Mouse (Mus musculus): ENCODE results near the gene Wasf2.

The Wasf2 gene

DNA sequence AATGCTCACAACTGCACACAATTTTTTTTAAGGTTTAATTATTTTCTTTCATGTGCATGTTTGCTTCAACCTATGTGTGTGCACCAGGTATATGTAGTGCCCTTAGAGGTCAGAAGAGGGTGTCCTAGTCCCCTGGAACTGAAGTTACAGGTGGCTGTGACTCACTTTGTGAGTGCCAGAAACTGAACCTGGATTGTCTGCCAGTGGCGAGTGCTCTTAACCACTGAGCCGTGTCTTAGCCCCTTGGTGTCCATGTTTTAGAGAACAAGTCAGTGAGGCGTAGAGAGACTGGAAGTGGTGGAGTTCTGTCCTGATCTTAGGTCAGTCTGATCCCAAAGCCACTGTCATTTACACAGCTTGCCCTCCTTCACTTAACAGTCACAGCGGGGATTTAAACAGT is 2.4 kb upstream of the Wasf2 start:
- DNase-seq: no peak

DNA sequence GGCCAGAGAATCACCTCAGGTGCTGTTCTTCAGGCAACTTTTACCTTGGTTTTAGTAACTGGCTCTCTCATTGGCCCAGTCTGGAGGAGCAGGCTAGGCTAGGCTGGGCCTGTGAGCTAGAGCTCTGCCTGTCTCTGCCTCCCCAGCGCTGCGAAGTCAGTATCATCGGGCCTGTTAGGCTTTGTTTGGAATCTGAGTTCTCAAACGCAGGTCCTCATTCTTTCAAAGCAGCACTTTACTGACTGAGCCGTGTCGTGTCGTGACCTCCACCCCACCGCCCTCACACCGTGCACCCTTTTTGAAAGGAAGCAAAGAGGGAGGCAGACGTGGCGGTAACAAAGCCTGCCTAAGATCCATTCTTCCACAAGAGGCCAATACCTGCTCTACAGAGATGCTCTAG is 914 bp upstream of the Wasf2 start:
- DNase-seq: peak in 1 of 2 experiments; percentile 42

DNA sequence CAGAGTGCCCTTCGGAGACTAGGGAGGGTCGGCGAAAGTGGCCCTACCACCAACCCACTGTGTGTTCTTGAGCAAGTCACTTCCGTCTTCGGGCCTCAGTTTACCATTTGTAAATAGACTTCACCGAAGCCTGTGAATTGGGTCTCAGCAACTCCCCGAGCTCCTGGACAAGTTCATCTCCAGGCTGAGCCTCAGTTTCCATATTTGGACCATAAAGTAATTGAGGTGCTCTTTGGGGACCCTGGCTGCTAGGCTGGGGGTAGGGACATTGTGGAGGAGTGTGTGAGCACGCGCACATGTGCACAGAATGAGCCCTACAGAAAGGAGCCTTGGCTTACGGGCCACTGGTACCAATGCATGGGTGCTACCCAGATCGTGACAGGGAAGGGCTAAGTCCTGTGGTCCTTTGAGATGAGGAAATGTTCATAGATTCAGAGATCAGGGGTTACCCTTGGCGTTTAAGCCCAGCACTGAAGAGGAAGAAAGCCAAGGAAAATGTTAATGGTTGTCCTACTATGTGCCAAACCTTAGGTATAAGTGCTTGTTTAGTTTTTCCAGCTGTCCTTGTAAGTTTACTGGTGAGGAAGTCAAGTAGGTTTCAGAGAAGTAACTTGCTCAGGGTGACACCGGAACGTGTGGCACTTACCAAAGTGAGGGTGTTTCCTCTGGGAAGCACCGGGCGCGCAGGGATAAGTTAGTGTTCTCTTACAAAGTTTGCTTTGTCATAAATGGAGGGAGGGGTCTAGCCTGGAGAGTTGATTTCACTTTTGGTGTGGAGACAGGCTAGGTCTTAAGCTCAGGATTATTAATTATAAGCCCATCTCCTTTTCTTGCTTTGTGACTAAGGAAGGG is 811 bp downstream of the Wasf2 start:
- peak; percentile 39 to 48 for DNase-seq

DNA sequence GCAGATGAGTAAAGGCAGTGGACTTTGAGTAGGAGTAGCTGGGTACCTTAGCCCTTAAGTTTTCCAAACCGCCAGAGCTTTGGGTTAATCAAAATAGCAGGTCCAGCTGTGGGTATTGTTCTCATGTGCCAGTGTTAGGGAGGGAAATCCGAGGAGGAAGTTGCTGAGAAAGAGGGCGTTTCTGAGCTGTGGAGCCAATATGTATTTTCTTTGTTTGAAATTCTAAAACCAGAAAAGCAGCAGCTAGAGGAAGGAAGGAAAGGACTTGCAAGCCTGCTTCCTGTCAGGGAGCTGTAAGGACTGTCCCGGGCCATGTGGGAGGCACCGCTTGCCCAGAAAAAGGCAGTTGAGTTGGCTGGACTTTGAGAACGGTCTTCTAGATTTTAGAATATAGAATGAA is 1.7 kb downstream of the Wasf2 start:
- peak; percentile 61 to 73 for DNase-seq

DNA sequence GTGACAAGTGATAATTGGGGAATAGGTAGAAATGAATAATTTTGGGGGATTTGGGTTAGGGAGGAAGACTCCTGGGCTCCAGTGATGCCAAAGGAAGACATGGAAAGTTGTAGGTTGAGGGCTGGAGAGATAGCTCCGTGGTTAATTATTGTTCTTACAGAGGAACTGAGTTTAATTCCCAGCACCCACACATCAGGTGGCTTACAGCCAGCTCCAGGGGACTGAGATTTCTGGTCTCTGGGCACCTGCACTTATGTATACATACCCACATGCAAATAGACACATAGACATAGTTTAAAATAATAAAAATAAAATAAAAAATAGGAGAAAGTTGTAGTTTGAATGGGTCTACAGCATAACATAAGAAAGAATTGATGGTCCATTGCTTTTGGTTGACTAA is 6.6 kb downstream of the Wasf2 start:
- DNase-seq: no peak

DNA sequence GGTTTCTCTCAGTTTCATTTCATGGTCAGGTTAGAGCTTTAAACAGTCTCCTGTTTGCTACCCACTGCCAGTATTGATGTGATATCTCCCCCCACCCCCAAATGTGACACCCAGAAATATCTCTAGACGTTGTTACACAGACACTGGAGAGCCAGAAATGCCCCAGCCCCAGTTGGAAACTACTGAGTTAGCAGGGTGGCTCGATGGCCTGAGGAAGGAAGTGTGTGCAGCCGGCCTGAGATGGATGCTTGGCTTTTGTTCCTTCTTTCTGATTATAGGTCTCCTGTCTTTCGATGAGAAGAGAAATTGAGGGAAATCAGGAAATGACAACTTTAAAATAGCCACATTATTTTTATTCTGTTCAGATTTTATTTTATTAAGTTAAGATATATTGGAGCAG is 8.7 kb downstream of the Wasf2 start:
- DNase-seq: no peak

DNA sequence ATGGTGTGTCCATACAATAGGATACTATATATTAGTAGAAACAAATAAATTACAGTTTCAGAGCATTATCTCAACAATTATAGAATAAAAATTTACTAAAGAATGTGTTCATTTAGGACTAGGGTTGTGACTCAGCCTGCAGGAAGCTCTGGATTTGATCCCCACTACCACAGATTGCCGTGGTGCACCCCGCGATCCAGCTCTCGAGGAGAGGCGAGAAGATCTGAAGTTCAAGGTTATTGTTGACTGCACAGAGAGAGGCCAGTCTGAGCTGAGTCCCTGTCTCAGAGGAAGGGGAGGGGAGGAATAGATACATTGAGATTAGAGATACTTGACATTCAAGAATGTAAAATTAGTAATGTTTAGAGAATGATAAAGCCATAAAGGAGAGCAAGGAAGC is 24.7 kb downstream of the Wasf2 start:
- no peak for DNase-seq

DNA sequence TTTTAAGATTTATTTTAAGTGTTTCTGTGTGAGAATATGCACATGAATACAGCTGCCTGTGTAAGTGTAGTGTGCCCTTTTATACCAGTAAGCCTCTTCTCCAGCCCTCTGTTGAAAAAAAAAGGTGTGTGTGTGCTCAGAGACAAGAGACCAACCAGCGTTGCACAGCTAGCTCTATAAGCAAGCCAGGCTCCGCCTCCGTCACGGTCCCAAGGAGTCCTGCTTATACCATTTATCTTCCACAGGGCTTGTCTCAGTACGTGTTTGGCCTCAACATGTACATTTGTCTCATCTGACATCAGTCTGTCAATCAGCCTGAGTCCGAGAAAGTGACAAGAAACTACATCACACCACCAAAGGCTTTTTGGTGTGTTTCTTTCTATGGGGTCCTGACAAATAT is 25.4 kb downstream of the Wasf2 start:
- no peak for DNase-seq

DNA sequence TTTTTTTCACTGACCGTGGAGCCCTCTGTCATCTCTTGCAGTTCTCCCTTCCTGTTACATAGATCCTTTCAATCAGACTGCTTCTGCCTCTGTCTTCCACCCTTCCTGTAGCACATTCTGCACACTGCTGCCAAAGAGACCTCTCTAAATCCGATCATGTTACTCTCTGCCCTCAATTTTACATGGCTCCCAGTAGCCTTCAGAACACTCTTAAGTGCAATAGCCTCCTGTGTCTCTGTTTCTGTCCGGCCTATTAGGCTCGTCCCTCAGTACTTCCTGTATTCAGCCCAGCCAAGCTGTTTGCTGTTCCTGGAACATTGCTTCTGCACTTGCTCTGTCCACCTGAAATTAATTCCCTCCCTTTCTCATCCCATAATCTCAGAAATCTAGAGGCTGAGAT is 26.1 kb downstream of the Wasf2 start:
- DNase-seq: no peak

DNA sequence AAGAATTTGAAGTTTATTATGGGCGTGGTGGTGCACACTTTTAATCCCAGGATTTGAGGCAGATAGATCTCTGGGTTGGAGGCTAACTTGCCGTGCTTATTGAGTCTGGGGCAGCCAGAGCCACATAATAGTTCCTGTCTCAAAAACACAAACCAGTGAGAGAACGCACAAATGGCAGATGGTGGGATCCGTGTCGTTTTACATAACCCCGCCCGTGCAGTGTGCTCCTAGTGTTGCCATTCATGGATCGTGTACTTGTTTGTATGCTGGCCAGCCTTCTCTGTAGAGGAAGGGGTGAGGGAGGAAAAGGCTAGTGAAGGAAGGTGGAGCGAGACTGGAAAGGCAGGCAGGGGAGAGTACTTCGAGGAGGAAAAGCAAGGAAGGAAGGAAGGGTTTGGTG is 26.5 kb downstream of the Wasf2 start:
- no peak for DNase-seq

DNA sequence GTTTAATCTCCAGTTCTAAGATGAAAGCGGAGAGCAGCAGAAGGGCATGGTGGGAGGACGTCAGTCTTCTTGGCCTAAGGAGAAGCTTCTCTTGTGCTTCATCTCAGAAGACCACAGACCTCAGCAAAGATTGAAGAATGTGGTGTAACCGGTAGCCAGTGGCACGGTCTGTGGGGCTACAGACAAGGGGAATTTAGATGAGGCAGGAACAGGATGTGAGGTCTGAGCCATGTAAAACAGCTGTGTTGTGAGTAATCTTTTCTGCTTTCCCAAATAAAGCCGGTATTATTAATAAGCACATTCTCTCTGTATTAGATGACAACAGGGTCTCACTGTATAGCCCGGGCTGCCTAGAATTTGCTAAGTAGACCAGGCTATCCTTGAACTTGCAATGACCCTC is 28.8 kb downstream of the Wasf2 start:
- DNase-seq: no peak

DNA sequence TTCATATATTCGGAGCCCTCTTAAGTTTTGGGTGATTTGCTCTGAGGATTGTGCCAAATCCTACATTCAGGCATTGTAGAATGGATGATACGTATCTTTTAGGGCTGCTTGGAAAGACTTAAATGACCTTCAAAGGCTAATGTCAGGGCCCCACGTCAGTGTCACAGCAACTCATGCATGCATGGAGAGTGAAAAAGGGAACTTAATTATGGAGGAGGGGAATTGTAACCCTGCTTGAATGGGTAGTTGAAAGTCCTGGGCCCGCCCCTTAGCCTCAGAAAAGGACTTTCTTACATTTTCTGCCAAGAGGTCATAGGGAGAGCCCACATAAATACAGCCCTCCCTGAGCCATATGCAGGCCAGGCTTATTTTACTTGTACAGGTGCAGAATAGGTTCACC is 29.3 kb downstream of the Wasf2 start:
- no peak for DNase-seq

DNA sequence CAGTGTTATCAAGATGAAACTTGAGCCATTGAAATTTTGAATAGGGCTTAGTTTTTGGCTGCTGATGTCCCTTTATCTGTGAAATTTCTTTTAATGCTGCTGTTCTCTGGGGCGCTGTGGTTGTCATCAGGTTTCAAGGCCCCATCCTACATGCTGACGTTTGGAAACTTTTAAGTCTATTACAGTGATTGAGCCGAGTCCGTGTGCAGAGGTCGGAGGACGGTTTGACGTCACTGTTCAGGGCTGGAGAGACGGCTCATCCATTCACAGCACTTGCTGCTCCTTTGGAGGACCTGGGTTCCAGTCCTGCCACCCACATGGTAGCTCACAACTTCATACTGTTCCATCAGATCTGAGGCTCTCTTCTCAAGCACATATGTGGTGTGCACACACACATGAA is 29.9 kb downstream of the Wasf2 start:
- DNase-seq: no peak

DNA sequence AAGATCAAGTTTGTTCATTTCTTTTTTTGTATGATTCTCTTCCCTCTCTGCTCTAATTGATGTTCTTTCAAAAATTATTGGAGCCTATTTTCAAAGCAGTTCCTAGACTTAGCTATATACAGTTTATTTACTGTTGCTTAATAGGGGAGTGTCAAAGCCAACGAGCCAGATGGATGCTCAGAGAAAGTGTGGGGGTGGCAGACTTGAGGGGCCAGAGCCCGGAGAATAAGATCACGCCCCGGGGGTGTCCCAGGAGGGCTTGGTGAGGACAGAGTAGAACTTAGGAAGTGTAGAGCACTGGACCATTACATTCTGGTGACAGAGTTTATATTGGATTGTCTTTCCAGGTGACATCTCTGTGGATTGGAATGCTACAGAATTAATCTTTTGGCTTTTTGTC is 30.5 kb downstream of the Wasf2 start:
- DNase-seq: no peak

DNA sequence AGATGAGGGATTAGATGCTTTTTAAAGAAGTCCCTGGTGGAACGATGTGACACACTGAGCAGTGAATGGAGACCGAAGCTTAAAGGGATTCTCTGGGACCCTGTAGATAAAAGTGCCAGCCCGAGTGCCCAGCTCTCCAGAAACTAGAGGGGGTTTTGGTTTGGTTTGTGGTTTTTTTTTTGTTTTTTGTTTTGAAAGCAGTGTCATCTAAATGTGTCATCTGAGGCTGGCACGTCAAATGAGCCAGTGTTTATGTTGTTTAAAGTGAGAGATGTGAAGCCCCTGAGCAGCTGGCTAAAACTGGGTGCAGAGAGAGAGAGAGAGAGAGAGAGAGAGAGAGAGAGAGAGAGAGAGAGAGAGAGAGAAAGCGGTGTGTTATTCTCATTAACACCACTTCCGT is 31.9 kb downstream of the Wasf2 start:
- DNase-seq: no peak

DNA sequence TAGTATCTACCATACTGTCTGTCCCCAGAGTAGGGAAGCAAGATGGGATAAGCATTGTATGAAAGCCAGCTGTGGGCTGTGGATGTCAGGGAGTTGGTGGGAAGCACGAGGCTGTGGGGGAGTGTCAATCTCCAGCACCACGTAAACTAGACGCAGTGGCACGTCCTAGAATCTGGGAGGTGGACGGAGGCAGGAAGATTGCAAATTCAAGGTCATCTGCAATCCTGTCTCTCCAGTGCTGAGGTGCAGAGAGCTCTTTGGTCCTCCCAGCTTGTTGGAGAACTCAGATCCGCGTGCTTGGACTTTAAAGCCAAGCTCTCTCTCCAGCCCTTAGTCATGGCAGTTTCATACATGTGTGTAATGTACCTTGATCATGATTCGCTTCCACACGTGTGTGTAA is 36.5 kb downstream of the Wasf2 start:
- no peak for DNase-seq

DNA sequence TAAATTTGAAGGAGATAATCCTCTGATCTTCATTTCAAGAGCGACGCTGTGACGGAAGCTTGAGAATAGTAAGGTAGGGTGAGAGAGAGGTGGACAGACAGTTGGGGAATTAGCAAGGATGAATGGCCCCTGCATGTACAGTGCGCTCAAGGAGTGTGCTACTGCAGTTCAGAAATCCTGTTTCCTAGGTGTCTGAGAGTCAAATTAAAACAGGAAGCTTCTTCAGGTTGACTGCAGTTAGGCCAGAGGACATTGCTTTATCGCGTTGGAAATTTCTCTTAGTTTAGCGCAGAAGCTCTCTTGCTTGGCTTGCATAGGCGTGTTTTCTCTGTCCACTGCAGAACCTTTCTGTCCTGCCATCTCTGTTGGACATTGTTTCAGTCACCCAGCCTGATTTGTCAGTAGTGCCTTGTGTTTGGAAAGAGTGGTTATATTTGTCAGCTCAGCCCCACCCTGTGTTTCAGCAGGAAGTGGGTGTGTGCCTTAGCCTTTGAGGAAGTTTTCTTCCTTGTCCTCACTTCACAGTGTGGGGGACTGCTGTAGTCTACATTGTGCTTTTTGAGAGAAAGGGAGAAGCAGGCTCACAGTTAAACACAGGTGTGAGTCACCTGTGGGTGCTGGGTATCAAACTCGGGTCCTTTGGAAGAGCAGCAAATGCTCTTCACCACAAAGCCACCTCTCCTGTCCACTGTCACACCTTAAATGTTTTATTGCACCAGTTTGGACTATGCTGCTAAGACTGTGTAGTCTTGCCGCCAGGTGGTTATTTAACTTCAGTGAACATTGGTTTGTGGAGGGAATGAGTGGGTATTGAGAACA is 39.1 kb downstream of the Wasf2 start:
- DNase-seq: peak; percentile 74 to 79

DNA sequence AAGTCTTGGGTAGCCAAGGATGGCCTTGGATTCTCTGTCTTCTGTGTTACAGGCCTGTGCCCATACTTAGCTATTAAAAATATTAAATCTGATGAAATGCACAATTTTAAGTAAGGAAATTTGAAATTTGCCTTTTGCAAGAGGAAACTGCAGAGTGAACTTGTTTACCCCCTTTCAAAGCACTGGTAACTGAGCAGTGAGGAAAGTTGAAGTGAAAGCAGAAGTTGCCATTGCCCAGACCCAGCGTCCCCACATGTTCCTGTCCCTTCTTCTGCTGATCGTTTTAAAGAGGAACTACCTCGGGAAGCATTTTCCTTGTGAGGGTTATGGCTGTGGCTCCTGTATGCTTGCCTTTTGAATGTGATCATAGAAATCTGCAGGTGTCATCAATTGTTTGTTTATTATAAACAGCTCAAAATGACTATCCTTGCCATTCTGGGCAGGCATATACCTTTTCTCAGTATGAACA is 39.8 kb downstream of the Wasf2 start:
- peak; percentile 43 to 49 for DNase-seq

DNA sequence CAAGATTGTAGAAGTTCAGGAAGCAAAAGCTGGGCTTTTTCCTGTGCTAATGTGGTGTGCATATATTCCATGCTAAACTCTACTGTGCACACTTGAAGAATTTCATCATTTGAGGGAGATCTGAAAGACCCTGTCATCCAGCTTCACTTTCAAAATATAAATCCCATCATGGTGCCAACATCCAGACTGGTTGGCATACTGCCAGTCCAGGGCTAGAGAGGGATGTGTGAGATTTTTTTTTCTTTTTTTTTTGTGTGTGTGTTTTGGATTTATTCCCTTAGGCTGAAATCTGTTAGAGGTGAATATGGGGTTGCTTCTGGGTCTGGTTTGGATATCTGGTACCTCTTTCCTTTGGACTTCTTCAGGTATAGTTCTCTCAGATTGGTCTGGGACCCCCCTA is 40.3 kb downstream of the Wasf2 start:
- no peak for DNase-seq

DNA sequence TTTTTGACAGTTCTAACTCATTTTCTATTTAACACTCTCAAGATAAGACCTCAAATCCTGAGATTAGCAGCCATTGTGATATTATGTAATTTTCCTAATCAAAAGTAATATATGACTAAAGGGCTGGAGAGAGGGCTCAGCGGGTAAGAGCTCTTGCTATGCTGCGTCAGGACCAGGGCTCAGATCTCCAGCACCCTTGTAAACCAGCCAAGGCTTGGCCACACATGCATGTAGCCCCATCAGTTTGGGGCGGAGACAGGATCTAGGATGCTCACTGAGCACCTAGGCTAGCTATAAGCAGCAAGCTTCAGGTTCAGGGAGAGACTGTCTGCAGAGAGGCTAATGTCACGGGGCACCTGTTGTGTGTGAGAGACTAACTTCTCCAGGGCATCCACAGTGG is 42.1 kb downstream of the Wasf2 start:
- no peak for DNase-seq

DNA sequence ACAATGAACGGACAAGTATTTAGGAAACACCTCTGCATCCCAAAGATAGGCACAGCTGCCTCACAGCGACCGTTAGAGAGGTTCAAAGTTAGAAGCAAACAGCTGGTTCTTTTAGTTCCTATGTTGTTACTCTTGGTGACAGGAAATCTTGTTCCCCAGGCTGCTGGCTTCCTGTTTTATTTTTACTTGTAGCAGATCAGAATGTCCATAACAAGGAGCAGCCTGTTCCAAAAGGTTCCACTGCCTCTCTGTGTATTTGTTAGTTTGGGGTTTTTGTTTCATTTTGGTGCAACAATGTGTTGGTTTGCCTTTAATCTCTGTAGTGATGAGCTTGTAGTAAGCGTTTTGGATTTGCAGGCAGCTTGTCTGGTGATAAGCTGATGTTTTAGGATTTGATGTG is 44.1 kb downstream of the Wasf2 start:
- peak in 1 of 2 experiments; percentile 54 for DNase-seq

DNA sequence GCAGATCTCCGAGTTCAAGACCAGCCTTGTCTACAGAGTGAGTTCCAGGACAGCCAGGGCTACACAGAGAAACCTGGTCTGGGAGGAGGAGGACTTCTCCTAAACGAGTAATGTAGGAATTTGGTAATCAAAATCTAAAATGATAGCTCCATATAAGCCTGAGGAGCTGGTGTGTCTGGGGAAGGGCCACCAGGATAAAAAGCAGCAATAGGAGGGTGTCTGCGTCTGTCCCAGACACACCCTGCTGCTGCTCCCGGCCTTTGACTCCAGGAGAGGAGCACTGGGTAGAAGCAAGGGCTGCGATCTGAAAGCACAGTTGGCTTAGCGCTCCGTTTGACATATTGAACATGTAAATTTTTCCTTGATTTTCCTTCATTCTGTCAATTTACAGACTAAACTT is 45.0 kb downstream of the Wasf2 start:
- no peak for DNase-seq

DNA sequence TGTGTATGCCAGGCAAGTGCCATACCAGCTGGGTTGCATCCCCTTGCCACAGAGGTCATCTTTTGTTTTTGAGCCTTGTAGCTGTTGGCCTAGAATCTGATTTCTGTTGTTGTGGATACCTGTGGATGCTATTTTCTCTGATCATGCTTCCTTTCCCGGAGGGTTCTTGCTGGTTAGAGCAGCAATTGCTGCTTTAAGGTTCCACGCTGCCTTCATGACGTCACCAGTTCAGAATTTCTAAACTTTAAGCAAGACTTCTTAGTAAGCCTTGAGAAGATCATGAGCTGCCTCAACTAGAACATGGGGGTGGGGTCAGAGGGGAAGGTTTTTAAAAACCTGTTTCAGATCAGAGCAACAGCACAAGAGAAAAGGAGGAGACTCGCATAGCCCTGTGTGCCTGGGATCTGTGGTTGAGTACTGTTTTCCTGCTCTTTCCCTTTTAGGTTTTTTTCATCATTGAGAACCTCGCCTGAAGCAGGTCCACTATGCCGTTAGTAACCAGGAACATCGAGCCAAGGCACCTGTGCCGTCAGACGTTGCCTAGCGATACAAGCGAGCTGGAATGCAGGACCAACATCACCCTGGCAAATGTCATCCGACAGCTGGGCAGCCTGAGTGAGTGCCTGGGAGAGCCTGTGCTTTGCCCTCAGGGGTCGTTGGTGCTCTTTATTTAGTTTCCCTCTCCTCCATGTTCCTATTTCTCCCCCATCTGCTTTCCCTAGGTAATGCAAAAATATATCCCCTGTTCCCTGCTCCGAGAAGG is 45.9 kb downstream of the Wasf2 start:
- no peak for DNase-seq

Data from lung, adult 18-20 months (tissue).